Mouse (Mus musculus) right cerebral cortex, adult 2 months (tissue): ENCODE measurements around the gene Samd3.

Experiments used
- DNase-seq, 2 experiments: peaks; one replicate each; pipeline ENCODE4 v3.0.0; 2021 to 2022; ENCODE audit warnings: low spot score in 2 of 2

Gene Samd3

GRCm38 (mm10) chr10:26229488-26229887 is at the start of gene Samd3:
Gene Samd3 (plus strand): TSS chr10:26229707.
- no peak for DNase-seq

- DNase-seq = no peak
These were observed 44.2 kb upstream of the Samd3 start for GRCm38 (mm10) chr10:26185289-26185688.

GRCm38 (mm10) chr10:26190811-26191210 is 38.7 kb upstream of the Samd3 start:
- no peak for DNase-seq

DNA sequence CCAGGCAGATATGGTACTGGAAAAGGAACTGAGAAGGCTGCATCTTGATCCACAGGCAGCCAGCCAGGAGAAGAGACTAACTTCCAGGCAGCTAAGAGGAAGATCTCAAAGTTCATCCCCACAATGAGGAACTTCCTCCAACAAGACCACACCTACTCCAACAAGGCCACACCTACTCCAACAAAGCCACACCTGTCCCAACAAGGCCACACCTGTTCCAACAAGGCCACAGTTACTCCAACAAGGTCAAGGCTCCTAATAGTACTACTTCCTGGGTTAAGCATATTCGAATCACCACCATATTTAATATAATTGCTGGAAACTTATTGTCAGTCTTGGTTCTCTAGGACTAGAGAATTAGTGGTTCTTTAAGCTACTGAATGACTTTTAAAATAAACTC is 34.6 kb upstream of the Samd3 start:
- no peak for DNase-seq

DNA sequence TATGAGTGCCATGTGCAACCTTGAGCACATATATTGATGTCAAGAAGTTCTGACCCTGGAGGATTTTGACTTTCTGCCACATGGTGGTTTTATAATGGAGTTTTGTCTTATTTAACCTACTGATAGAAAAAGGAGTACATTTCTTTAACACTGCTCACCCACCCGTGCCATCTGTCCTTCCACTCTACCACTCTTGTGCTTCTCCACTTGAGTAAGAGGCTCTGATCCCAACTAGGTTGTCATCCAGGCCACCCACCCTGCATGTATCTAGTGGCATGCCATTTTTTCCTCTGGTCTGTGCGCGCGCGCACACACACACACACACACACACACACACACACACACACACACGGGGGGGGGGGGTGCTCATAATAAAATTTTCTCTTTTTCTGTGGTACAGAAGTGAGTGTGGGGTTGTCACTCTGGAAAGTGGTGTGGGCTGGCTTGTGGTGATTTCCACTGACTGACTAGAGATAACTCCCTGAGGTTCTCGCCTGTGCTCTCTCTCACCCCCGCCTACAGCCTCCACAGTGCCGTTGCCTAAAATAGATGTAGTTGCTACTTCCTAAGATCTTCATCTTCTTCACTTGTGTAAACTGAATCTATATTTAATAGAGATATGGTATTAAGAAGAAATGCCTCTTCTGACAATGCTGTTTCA is 26.7 kb upstream of the Samd3 start:
- peak; percentile 17 to 29 for DNase-seq

DNA sequence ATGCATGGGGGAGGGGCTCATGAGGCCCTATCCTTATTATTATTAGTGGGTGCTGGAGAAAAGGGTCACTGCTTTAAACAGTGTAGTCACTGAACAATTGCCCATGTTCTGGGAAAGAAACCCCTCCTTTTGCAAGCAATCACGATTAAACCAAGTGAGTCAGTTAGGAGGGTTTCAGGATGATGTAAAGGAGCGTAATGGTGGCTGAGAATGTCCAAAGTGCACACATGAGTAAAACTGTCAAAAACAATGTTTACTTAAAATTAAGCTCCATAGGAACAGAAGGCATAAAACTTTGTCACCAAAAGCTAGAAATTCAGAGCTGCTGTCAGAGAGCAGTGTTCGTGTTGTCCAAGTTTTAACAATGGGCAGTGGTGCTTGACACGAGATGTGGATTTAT is 8.8 kb upstream of the Samd3 start:
- no peak for DNase-seq

DNA sequence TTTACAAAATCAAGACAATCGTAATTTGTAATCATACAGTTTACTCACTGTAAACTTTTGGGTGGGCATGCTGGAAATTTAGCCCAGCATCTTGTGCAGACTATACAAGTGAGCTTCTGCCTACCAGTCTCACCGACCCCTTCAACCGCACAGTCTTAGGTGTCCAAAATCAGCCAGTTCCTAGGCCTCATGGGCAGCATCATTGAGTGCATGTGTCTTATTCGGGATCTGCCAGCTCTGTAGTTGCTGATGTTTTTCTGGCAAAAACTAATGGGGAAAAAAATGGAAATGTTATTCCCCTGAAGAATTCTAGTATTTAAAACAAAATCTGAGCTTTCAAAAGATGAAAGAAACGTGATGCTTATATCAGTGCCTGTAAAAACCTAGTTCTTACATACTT is 3.3 kb upstream of the Samd3 start:
- no peak for DNase-seq

DNA sequence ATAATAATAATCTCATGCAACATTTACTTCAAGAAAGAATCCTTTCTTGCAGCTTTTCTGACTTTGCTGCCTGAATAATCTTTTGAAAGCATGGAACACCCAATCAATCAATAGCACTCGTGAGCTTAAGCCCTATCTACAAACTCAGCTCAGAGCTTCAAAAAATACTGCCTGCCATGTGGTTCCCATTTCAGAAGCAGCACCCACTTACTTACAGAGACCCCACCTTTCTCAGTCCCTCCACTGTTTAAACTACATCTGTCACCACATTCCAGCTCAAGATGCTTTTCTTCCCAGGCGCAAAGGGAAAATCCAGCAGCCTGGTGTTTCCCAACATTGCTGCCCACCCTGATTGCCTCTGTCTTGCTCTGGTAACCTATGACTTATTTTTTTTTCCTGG is 2.8 kb upstream of the Samd3 start:
- DNase-seq = no peak

DNA sequence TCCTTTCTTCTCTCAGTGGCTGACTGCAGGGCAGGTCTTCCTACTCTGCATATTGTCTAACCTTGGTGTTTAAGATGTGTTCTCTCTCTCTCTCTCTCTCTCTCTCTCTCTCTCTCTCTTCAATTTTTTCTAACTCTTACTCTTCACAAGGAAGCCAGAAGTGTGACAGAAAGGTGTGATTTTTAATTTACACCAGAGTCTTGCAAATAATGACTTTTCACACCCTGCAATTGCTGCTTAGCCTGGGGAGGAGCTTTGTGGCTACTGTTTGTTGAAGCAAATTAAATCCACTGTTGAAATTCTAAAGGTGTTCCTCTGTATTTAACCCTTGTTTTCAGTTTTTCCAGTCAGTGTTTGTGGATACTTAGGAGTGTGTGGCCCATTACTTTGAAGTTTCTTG is 1.3 kb upstream of the Samd3 start:
- DNase-seq = no peak

DNA sequence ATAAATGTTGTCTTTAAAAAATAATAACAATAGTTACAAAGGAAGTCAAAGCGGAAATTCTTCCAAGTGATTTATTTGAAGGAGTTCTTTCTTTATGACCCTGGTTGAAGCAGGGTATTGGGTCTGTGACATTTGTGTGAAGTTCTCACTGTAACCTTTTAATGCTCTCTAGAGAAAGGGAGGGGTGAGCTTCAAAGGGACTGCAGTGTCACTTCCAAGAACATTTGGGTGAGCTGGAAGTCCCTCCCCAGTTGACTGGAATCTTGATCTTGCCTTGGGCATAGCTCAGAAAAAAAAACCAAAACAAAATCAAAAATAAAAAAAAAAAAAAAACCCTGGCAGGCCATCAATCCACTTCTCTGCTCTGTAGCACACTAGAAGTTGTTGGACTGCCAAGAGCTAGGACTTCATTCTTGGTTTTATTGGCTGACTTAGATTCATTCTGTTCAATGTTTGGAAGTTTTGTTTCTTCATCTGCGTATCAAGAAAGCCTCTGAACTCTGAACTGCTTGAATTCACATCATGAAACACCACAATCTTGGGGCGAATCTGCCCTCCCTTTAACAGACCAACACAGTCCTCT is 2.7 kb downstream of the Samd3 start:
- no peak for DNase-seq

DNA sequence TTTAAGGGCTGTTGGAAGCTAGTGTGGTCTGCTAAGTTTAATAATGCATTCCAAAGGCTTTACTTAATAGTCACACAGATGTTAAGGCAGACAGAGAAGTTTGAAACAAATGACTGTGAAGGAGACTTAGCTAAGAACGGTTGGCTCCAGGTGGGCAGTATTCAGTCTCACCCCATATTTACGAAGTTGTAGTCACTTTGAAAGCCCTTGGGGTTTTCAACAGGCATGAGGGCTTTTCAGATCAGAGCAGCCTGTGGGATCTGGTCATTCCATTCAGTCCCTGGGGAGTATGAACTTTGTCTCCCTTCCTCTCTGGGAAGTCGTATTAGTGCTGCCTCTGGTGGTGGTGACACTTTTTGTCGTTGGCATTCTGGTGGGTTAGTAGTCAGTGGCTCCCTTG is 9.1 kb downstream of the Samd3 start:
- no peak for DNase-seq

DNA sequence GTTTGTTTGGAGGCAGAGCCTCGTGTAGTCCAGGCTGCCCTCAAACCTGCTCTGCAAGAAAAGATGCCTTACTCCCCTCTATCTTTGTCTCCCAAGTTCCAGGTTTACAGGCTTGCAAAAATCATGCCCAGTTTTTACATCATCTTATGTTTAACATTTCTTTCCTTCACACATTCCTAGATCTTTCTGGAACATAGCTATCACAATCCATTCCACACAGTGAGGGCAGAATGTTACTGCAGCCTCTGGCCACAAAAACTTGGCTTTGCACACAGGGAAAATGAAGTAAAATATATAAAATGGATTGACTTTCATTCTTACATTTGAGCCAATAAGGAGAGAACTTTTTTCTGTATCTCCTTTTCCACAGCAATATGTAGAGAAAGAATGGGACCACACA is 9.6 kb downstream of the Samd3 start:
- DNase-seq = no peak

- DNase-seq = no peak
These were observed 13.7 kb downstream of the Samd3 start for GRCm38 (mm10) chr10:26243203-26243602.

- peak in 1 of 2 experiments; percentile 11 for DNase-seq
These were observed 15.0 kb downstream of the Samd3 start for GRCm38 (mm10) chr10:26244466-26244865.

- DNase-seq = peak; percentile 79
These were observed 20.1 kb downstream of the Samd3 start for GRCm38 (mm10) chr10:26249426-26250165.

DNA sequence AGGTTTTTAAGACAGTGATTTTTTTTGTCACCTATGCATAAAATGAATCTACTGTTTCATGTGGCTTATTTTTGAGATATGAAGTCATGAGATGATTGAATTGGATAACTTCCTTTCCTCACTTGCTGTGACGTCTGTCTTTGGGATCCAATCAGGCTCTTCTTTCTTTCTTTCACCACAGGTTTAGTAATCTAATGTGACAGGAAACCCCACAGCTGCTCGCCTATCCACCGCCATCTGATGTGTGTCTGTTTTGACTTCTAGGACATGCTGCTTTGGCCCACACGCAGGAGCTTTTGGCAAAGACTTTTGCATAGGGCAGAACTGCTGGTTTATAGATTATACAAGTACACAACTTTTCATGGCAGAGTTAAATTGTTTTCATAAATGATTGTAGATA is 30.4 kb downstream of the Samd3 start:
- no peak for DNase-seq

GRCm38 (mm10) chr10:26263744-26264459 is 34.4 kb downstream of the Samd3 start:
- no peak for DNase-seq

DNA sequence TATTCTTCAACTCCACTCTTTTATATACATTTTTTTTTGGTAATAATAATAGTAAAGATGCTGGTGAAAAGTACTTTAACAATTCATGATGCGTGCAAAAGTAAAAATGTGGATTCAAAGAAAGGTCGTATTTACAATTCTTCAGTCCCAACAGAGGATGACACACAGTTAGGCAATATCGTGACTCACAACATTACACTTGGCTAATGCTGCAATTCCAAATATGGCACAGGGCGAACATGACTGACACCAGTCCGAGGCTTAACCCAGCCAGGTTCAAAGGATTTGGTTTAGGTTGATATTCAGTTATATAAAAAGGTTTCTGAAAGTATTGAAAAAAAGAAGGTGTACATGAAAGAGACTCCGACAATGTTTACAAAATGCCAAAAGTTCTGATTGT is 45.9 kb downstream of the Samd3 start:
- no peak for DNase-seq

- DNase-seq = no peak
These were observed 50.5 kb downstream of the Samd3 start for GRCm38 (mm10) chr10:26280009-26280408.

DNA sequence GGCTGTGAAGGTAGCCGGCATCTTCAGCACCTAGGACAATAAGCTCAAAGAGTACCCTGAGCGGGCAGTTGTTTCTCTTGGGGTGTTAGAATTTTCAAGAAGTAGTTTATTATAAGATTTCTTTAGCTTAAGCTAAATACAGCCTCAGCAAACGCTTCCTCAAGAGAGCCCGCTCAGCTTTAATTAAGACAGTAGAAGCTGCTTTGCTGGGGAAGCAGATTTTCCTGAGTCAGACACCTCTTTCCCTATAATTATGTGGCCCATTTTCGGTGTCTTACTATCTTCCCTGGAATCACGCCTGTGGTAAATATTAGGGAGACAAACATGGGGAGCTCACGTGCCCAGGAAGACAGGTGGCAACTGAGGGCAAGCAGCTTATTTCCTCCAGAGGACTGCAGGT is 57.6 kb downstream of the Samd3 start:
- peak; percentile 12 to 13 for DNase-seq

DNA sequence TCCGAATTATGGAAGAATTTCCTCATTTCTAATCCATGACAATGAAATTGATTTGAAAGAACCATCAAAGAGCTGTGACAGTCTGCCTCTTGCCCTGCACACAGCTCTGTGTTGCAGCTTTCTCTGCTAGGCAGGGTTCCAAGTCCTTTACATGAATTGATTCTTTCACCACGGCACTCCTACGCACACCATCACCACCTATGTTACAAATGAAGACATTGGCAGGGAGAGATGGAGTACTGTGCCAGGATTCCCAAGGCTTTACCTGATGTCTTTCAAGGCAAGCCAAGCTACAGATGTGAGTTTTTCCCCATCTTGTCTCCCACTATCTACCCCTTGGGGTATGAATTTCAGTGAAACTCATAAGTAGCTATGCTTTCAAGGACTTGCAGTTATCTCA is 67.7 kb downstream of the Samd3 start:
- DNase-seq = peak; percentile 61 to 68

DNA sequence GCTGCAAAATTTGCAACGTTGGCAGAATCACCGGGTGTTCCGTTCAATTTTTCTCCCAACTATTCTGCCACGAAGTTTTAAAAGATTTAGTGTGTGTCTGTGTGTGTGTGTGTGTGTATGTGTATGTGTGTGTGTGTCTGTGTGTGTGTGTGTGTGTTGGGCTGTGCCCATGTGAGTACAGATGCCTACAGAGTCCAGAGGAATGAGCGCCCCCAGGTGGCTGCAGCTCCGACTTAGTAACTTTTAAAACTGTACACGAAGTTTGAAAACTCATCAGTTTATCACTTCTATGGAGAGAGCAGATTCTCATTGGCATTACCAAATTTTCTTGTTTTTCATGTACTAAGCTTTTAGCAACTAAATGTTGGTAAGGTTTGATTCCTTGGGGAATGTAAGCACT is 68.1 kb downstream of the Samd3 start:
- no peak for DNase-seq

GRCm38 (mm10) chr10:26302336-26302735 is 72.8 kb downstream of the Samd3 start:
- DNase-seq = peak; percentile 18 to 25
